Mouse (Mus musculus) right cerebral cortex, adult 2 months (tissue): ENCODE measurements at regions not wholly inside any gene's neighbourhood (a gene's known extent, or its start where the extent isn't known, plus 50 kb on each side); places are given as distances from the start of the nearest gene placed in this dataset.

Source experiments
- DNase-seq, 2 experiments: peaks; one replicate each; pipeline ENCODE4 v3.0.0; 2021 to 2022; ENCODE audit warnings: low spot score in 2 of 2

GRCm38 (mm10) chr1:128731445-128731844 is 139.4 kb upstream of the Cxcr4 start:
- no peak for DNase-seq

- no peak for DNase-seq
These were observed 132.5 kb upstream of the Cxcr4 start for GRCm38 (mm10) chr1:128724433-128725091.

DNA sequence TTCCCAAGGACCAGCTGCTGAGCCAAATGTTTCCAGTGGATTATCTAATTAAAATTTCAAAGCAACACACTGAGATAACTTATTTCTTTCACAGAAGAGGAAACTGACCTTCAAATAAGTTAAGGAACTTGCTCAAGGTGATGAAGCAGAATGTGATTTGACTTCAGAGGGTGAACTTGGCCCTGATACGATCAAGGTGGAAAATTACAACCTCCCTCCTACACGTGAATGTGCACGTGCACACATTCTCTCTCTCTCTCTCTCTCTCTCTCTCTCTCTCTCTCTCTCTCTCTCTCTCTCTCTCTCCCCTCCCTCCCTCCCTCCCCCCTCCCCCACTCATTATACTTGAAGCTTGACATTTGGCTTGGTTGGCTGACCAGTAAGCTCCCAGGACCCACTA is 131.8 kb upstream of the Cxcr4 start:
- DNase-seq: no peak

- DNase-seq: no peak
These were observed 130.0 kb upstream of the Cxcr4 start for GRCm38 (mm10) chr1:128722061-128722471.

DNA sequence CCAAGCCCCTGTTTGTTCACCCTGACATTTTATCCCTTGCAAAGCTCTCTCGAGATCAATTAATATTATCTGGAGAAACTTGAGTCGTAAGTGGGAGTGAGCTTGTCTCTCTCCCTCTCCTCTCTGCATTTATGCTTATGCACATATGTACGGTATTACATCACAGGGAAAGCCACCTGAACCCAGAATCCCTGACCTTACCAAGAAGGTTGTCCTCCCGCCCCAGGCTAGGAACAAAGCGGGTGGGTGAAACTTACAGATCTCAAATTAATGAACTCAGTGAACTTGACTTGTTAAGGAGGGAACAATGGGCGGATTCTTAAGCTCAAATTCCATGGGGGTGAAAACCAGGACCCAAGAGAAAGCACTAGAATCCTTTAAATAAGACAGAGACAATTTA is 122.8 kb upstream of the Cxcr4 start:
- no peak for DNase-seq

DNA sequence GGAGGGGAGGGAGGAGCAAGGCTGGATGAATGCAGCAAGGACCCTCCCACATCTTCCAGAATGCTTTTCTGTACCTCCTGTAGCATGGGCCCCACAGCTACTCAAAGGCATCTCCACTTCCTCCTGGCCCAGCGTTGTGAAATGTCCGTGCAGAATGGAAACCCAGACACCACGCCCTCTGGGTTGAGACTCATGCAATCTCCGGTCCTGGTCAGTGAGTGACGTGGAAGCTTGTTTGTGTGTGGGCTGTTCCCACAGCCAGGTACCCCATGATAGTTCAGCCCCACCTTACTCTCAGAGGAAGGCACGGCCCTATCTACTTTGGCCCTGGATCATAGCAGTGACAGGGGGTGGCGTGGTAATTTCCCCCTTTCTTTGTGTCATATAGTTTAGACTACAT is 120.8 kb upstream of the Cxcr4 start:
- DNase-seq: no peak

- DNase-seq: no peak
These were observed 119.0 kb upstream of the Cxcr4 start for GRCm38 (mm10) chr1:128711121-128711520.

DNA sequence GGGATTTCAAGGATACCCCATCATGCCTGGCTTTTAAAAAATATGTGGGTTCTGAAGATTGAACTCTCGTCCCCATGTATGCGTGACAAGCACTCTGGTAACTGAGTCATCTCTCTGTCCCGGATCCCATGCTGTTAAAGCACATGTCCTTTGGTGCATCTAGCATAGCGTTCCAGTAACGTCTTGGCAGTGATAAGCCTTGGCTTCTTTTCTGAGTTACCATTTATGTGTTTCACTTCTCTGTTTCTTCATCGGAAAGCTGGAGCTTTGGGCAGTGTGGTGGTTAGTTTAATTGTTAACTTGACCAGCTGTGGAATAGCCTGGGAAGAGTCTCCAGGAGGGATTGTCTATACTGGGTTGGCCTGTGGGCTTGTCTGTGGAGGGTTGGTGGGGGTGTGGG is 115.7 kb upstream of the Cxcr4 start:
- no peak for DNase-seq

DNA sequence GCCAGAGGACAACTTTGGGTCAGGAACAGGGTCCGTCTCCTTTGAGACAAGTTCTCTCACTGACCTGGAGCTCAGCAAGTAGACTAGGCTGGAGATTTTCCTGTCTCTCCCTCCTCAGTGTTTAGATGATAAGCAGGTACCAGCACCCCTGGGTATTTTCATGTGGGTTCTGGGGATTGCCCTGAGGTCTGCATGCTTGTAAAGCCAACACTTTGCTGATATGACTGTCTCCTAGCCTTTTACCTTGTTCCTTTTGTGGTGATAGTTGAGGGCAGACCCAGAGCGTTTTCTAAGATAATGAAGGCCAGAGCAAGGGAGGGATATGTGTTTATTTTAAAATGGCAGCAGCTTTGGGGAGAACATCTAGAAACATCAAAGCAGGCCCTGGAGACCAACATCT is 114.1 kb upstream of the Cxcr4 start:
- DNase-seq: no peak

DNA sequence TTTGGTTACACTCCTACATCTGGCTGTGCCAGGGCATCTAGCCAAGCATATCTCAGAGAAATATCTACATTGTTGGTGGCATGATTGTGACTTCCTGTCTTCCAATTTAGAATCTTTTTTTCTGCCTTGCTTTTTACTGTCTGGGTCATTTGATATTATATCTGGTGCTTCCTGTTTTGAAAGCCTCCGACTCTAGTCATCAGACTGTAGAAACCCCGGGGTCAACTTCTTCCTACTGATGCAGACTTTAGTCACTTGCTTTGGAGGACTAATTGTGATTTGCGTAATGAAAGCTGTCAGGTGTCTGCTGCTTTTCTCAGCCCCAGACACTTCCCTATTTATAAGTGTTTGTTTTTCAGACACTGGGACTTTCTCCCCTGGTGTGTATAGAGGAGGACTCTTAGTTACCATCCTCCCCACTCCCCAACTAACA is 113.0 kb upstream of the Cxcr4 start:
- DNase-seq: no peak

- no peak for DNase-seq
These were observed 109.2 kb upstream of the Cxcr4 start for GRCm38 (mm10) chr1:128701326-128701725.

DNA sequence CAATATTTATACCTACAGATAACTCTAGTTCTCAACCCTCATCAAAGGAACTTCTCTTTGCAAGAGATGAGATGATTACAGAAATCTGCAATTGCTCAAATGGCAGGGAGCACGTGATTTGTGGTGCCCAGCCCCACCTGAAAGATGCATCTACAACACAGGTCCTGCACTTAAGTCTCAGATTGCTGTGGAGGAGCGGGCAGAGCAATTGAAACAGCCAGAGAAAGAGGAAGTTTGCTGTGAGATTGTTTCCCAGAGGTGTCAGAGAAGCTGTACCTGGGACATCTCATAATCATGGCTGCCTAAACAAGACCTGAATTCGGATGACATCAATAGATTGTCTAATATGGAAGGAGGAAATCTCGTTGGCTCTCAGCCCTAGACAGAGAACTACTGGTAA is 105.9 kb upstream of the Cxcr4 start:
- no peak for DNase-seq

DNA sequence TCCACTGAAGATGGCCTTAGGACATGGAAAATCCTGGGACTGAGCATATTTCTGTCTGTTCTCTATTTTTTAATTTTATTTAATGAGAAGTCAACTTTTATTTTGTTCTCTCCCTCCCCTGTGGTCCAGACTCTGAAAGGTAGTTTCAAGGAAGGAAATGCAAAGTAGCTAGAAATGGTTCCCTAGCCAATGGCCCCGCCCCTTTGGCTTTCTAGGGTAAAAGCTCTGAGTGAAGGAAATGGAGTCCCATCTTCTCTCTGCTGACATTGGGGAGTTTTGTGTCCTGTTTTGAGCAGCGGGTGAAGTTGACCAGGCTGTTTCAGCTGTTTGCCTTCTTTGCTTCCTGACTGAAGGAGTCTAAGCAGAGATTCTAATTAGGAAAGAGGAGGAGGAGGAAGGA is 103.8 kb upstream of the Cxcr4 start:
- no peak for DNase-seq

DNA sequence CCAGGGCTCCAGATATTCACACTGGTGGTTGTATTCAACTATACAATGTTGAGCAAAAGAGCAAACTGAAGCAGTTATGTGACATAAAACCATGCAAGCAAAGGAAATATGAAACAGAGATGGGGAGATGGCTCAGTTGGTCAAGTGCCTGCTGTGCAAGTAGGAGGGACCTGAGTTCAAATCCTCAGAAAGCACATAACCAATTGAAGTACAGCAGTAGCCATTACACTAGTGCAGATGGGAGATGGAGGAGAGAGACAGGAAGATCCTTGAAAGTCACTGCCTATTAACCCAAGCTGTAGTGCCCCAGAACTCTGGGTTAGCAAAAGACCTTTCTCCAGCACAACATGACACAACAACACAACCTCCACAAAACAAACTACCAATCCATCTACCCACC is 100.7 kb upstream of the Cxcr4 start:
- DNase-seq: no peak

GRCm38 (mm10) chr1:128692313-128692712 is 100.2 kb upstream of the Cxcr4 start:
- DNase-seq: no peak

GRCm38 (mm10) chr1:128687236-128687927 is 95.3 kb upstream of the Cxcr4 start:
- DNase-seq: peak in 1 of 2 experiments; percentile 12

DNA sequence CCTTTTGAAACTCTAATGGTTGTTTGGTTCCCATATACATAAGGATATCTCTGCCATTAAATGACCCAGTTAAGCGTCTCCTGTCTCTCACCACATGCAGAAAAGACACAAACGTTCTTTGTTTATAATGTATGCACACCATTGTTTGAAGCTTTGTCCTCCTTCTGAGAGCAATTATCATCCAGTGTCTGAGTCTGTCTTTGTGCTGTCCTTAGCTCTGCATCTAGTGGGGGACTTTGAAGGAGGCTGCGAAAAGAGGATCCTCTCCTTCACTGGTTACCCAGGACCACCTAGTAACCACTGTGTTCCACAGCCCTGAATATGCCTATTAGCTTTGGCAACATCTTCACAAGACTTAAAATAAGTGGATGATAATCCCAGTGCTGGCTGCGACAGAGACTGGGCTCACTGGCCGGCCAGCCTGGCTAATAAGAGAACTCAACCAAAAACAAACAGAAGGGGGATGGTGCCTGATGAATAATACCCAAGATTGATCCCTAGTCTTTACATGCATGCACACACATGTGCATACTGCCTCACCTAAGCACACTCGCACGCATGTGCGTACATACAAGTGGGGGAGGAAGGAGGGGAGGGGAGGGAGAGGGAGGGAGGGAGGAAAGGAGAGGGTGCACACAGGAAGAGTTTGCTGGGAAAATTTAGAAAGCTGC is 93.5 kb upstream of the Cxcr4 start:
- no peak for DNase-seq

GRCm38 (mm10) chr1:128682942-128683341 is 90.8 kb upstream of the Cxcr4 start:
- peak; percentile 21 to 41 for DNase-seq

GRCm38 (mm10) chr1:128681261-128681660 is 89.2 kb upstream of the Cxcr4 start:
- DNase-seq: no peak

- no peak for DNase-seq
These were observed 88.4 kb upstream of the Cxcr4 start for GRCm38 (mm10) chr1:128680538-128680937.

DNA sequence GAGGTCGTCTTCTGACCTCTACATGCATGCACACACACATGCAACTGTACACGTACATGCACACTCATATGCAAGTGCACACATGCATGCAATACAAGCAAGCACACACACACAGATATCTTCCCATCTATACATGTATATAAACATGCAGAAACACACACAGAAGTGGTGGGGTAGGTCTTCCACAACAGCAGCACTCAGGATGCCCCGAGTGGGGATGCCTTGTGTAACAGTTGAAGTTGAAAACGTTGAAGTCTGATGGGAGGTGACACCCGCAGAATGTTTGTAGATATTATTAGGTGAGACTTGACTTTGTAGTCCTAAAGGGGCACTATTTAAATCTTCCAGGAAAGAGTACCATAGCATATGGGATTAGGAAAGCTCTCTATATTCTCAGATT is 87.9 kb upstream of the Cxcr4 start:
- DNase-seq: no peak

GRCm38 (mm10) chr1:128679005-128679980 is 87.2 kb upstream of the Cxcr4 start:
- DNase-seq: peak; percentile 15 to 31
